ENCODE assay signal across 25 mouse cellular contexts in genomic region chrX:158987676-158988075, GRCm38 (mm10).
"Had no signal": no experiment of that assay in that cellular context is flagged by ENCODE, and none has a peak within 500 bp of the region (broad histone marks: within the 10 kb centered on the region; RNA-seq: fewer than 3 reads in every experiment).

No protein-coding gene starts in this region.

- H3K36me3 ChIP-seq: heart, embryonic 10.5 days; heart, embryonic 12.5 days; hindbrain, embryonic 10.5 days; hindbrain, embryonic 12.5 days; intestine, embryonic 15.5 days; limb, embryonic 10.5 days; limb, embryonic 12.5 days had no signal

- H3K27me3 ChIP-seq: heart, embryonic 12.5 days; hindbrain, embryonic 12.5 days; intestine, embryonic 15.5 days had no signal

- H3K9me3 ChIP-seq: heart, embryonic 10.5 days; heart, embryonic 12.5 days; hindbrain, embryonic 10.5 days; hindbrain, embryonic 12.5 days; intestine, embryonic 15.5 days; limb, embryonic 10.5 days; limb, embryonic 12.5 days had no signal

- H3K4me3 ChIP-seq: gastrocnemius, adult 2 months; heart, embryonic 10.5 days; heart, embryonic 12.5 days; hindbrain, embryonic 10.5 days; hindbrain, embryonic 12.5 days; intestine, embryonic 15.5 days; layer of hippocampus, adult 2 months; left cerebral cortex, adult 2 months; limb, embryonic 10.5 days; limb, embryonic 12.5 days had no signal

- H3K4me1 ChIP-seq: heart, embryonic 10.5 days; heart, embryonic 12.5 days; hindbrain, embryonic 10.5 days; hindbrain, embryonic 12.5 days; intestine, embryonic 15.5 days; limb, embryonic 12.5 days had no signal

- DNase-seq: gastrocnemius, adult 2 months; gastrocnemius, postnatal 10 days; gastrocnemius, postnatal 25 days; heart, adult 18-20 months; heart, postnatal 10 days; heart, postnatal 4 days; kidney, adult 18-20 months; kidney, adult 8-10 months; kidney, postnatal 10 days; kidney, postnatal 25 days; kidney, postnatal 4 days; liver had no signal

- H3K27ac ChIP-seq: gastrocnemius, adult 2 months; heart, embryonic 10.5 days; hindbrain, embryonic 10.5 days; hindbrain, embryonic 12.5 days; hindbrain, embryonic 14.5 days; intestine, embryonic 15.5 days; layer of hippocampus, adult 2 months; left cerebral cortex, adult 2 months; limb, embryonic 10.5 days; limb, embryonic 12.5 days had no signal

- ATAC-seq: hindbrain, embryonic 16.5 days; inflammation-experienced regulatory T-cells, adult 6 months; intestine, embryonic 15.5 days; intestine, postnatal 0 days had no signal

- H3K9ac ChIP-seq: heart, embryonic 12.5 days; hindbrain, embryonic 12.5 days; hindbrain, embryonic 14.5 days; intestine, embryonic 15.5 days; limb, embryonic 12.5 days had no signal

- H3K4me2 ChIP-seq: heart, embryonic 12.5 days; hindbrain, embryonic 12.5 days; hindbrain, embryonic 14.5 days; intestine, embryonic 15.5 days; limb, embryonic 12.5 days had no signal
